Mouse (Mus musculus) adrenal gland, postnatal 4 days (tissue): ENCODE measurements around the gene Tent4a. TPM values are rescaled to one million over a fixed set of nuclear protein-coding genes. Genes with fewer than 3 reads are reported as not detected.

Experiments used
- DNase-seq, 2 experiments: peaks; one replicate each; pipeline ENCODE4 v3.0.0; 2021 to 2022; ENCODE audit warnings: low spot score in 2 of 2, mixed read lengths in 2 of 2
- total RNA-seq, 2 experiments: library from RNA; stranded (reverse); gene quantifications; 2 replicates each; pipeline ENCODE4 v1.2.3; 2021

Tent4a gene
- total RNA-seq, 2 experiments from 2014 or later, result 26.2 to 28.3 TPM

- no peak for DNase-seq
Observed at GRCm38 (mm10) chr13:69523444-69524157, 10.8 kb downstream of the Tent4a start.

- DNase-seq, result no peak
Observed at GRCm38 (mm10) chr13:69522161-69522791, 12.1 kb downstream of the Tent4a start.

GRCm38 (mm10) chr13:69519137-69519536, 15.3 kb downstream of the Tent4a start:
- DNase-seq, result no peak

- DNase-seq, result no peak
Observed at GRCm38 (mm10) chr13:69517445-69517844, 17.0 kb downstream of the Tent4a start.

GRCm38 (mm10) chr13:69515091-69515490, 19.3 kb downstream of the Tent4a start:
- no peak for DNase-seq

GRCm38 (mm10) chr13:69509391-69510244, 24.8 kb downstream of the Tent4a start:
- no peak for DNase-seq

GRCm38 (mm10) chr13:69507666-69508065, 26.8 kb downstream of the Tent4a start:
- no peak for DNase-seq

- no peak for DNase-seq
Observed at GRCm38 (mm10) chr13:69506341-69507086, 27.9 kb downstream of the Tent4a start.

GRCm38 (mm10) chr13:69502863-69503262, 31.6 kb downstream of the Tent4a start:
- no peak for DNase-seq

GRCm38 (mm10) chr13:69502157-69502750, 32.2 kb downstream of the Tent4a start:
- no peak for DNase-seq

GRCm38 (mm10) chr13:69498276-69498675, 36.1 kb downstream of the Tent4a start:
- no peak for DNase-seq

- no peak for DNase-seq
Observed at GRCm38 (mm10) chr13:69492876-69493463, 41.4 kb downstream of the Tent4a start.

- no peak for DNase-seq
Observed at GRCm38 (mm10) chr13:69489777-69490176, 44.6 kb downstream of the Tent4a start.

- DNase-seq, result no peak
Observed at GRCm38 (mm10) chr13:69488565-69489255, 45.7 kb downstream of the Tent4a start.

GRCm38 (mm10) chr13:69487611-69488275, 46.7 kb downstream of the Tent4a start:
- DNase-seq, result no peak

- DNase-seq, result no peak
Observed at GRCm38 (mm10) chr13:69487108-69487507, 47.3 kb downstream of the Tent4a start.

- DNase-seq, result no peak
Observed at GRCm38 (mm10) chr13:69485833-69486232, 48.6 kb downstream of the Tent4a start.

- no peak for DNase-seq
Observed at GRCm38 (mm10) chr13:69485326-69485725, 49.1 kb downstream of the Tent4a start.

GRCm38 (mm10) chr13:69482751-69483150, 51.7 kb downstream of the Tent4a start:
- DNase-seq, result no peak
